Mouse (Mus musculus) gastrocnemius, postnatal 10 days (tissue): ENCODE measurements at regions not wholly inside any gene's neighbourhood (a gene's known extent, or its start where the extent isn't known, plus 50 kb on each side); places are given as distances from the start of the nearest gene placed in this dataset.

Experiments used
- DNase-seq: peaks from one replicate; pipeline ENCODE4 v3.0.0; 2021; ENCODE audit warnings: mixed read lengths

DNA sequence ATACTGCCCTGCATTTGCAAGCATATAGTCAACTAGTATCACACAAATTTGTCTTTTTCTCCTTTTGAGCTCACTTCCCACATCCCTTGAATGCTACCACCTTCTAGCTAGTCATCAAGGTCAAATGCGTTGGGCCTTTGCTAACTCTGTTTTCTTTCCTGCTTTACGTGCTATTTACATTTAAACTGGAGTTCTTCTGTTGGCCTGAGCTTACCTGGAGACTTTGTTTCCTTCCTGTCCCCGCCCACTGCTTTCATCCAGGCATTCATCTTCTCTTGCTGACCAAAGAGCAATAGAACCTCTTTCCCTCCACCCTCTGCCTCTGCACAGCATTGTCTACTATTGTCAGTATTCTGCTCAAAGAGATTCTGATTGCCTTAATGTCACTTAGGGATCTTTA is 237.0 kb downstream of the Papss1 start:
- no peak for DNase-seq

DNA sequence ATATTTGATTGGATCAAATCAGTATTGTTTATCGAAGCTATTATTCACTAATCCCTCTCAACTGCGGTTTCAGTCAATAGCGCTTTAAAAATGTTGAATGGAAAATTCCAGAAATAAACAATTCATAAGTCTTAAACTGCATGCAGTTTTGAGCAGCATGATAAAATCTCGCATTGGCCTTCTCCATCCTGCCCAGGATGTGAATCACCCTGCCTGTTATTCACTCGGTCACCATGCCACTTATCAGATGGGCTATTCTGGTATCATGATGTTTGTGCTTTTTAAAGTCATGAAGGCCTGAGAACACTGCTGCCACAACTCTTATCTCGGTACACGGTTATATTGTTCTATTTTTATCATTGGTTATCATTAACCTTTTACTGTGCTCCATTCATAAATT is 238.3 kb downstream of the Papss1 start:
- DNase-seq = no peak

DNA sequence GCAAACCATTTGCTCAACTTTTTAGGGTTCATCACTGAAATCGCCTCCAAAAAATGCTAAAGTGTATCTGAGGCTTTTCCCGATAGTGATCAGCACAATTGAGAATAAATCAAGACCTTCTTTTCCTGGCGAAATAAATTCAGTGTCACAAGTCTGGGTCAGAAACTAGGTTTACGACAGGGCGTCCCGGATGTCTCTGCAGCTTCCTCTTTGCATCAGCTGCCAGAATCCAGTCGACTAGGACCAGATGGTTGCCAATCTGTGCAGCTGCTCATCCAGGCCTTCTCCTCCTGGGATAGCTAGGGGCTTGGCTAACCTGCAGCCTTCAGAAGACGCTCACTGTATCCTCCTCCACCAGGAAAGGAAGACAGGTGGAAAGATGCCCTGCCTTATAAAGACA is 243.6 kb downstream of the Papss1 start:
- DNase-seq = no peak

DNA sequence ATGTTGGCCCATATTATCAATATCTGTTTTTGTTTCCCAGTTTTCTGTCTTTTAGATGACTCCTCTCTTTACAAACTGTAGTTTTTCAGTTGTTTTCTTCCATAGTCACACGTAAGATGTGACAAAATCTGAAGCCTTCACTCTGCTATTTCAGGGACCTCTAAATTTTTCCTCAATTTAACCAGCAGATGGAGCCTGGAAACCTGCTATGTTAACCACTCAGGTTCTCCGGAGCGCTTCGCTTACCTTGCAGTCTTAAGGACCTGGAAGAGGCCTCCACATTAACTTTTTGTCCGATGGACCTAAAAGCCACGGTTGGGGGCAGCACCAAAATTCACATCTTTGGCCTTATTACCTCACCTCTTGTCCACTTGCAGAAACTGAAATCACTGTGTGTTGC is 248.4 kb downstream of the Papss1 start:
- DNase-seq = no peak

DNA sequence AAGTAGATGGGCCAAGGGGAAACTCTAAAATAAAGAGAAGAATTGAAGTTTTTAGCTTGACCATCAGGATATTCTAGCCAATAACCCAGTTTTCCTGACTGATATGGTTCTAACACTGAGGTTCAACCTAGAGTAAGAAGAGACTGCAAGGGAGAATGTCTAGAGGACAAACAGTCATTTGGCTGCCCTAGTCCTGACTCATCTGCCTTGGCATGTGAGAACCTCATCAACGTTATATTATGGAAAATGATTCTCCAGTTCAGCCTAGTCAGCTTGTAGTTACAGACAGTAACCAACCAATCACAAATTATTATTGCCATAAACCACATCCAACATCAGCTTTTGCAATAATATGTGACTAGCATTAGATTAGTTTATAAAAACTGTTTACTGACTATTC is 254.2 kb downstream of the Papss1 start:
- no peak for DNase-seq

DNA sequence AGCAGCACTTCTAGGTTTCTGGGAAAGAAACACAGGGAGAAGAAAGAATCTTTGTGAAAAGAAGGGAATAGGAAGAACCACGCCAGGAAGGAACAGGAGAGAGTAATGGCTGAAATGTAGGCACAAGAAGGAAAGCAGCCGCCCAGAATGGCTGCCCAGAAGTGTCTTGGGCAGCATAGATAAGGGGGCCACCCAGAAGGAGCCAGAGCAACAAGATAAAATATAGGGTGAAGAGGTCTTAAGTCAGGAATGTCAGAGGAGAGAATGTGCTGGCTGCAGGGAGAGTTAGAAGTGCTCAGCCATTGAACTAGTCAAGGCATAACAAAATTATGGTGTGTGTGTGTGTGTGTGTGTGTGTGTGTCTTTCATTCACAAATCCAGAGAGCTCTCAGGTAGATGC is 227.7 kb upstream of the Dkk2 start:
- no peak for DNase-seq

DNA sequence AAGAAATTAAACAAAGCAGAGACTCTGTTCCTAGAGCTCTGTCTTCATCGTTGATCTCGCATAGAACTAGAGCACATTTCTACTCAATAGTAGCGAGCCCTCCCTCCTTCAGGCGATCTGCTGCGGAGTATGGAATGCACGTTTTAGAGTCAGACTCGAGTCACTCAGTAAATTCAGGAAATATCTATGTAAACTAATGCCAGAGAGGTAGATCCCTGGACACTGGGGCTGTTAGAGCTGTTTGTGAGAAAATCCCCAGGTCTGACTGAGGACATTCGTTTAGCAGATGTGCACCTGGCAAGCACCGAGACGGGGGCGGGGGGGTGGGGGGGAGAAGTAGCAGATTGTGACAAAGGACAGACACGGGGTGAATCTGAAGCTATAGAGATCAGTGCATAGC is 226.0 kb upstream of the Dkk2 start:
- no peak for DNase-seq

DNA sequence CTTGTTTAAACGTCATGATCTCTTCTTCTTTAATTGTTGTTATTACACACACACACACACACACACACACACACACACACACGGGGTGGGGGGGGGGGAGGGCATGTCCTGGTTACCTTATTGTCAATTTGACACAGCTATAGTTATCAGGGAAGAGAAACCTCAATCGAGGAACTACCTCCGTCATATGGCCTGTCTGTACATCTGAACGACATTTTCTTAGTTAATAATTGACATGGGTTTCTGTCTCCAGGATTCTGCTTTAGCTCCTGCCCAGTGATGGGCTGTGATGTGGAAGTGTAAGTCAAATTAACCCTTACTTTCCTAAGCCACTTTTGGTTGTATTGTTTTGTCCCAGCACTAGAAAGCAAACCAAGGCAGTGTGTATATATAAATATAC is 220.0 kb upstream of the Dkk2 start:
- DNase-seq = no peak

DNA sequence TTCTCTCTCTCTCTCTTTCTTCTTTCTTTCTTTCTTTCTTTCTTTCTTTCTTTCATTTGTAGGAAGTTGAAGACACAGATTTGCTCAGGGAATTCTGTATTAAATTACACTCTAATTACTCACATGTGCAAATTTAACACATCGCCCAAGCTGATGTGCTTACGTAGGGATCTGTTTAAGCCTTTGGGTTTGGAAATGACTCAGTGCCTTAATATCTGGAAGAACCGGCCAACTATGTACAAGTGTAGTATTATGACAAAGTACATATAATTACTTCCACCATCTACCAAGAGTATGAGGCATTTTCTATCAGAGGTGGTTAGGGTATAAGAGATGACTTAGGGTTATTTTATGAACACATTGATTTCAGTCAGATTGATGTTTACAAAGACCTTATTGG is 217.8 kb upstream of the Dkk2 start:
- DNase-seq = no peak

DNA sequence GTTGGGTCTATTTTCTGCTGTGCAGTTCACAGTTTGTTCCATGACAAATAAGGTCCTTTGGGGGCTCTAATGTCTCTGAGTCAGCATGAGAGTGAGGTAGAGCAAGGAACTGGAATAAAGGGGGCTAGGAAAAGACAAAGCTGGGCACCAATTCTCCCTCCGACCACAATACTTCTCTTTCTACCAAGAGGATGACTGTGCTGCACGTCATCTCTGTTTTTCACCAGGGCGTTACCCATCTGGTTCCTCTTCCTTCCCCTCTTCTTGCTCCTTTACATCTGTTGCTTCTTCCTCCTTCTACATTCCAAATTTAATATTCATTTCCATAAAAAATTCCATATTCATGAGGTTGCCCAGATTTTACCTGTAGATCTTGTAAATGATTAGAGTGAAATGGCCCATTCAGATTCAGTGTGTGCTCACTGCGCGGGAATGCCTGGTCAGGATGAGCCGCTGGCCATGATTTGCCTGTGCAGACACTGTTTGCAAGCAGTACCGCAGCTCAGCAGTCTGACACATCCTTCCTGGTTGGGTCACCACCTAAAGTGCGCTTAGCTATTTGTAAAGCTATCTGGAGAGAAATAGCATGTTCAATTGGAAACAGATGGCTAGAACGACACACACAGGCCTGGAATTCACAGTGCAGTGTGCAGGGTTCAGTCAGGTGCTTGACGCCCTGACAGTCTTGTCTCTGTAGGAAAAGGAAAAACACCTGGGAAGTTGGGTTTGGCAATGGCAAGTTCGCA is 216.7 kb upstream of the Dkk2 start:
- DNase-seq = no peak

DNA sequence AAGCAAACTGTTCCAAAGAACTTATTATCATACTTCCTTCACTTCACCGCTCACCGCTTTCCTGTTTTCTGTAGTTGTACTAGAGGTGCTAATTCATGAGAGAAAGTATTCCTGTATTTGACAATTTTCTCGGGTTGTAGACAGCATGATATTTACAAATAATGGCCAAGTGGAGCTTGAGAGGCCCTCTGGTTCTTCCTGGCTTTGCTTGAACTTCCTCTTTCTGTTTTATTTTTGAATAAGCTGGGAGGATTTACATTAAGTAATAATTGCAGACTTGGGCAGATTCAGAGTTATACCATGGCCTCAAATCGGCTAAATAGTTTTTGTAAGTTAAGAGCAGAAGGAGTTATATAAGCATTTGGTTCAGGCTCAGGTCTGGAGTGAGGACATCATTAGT is 215.8 kb upstream of the Dkk2 start:
- no peak for DNase-seq

DNA sequence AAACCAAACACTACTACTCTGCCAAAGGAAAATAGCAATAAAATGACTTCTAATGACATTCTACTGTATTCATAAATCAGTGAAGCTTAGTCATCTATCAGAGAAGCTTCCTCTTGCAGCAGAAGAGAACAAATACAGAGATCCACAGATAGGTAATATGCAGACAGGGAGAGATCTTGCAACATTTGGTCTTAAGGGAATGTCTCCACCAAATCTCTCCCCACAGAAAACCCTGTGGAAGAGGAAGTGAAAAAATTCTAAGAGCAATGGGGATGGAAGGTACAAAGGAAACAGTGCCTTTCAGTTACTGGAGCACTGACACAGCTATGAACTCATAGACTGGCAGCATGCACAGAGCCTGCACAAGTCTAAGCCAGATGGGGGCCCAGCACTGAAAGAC is 202.4 kb upstream of the Dkk2 start:
- no peak for DNase-seq

DNA sequence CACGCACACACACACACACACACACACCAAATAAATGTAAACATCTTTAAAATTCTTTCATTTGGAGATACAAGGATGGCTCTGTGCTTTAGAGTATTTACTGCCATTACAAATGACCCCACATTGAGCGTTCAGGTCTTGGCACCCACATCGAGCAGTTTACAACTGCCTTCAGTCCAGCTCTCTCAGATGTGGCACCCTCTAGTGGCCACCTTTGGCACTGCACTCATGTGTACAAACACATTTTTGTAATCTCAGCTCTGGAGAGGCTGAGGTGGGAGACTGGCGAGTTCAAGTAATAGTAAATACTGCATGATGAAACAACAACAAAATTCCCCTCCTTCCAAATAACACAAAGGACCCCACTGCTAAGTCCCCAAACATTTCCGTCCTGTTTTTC is 198.6 kb upstream of the Dkk2 start:
- peak; percentile 46 for DNase-seq

DNA sequence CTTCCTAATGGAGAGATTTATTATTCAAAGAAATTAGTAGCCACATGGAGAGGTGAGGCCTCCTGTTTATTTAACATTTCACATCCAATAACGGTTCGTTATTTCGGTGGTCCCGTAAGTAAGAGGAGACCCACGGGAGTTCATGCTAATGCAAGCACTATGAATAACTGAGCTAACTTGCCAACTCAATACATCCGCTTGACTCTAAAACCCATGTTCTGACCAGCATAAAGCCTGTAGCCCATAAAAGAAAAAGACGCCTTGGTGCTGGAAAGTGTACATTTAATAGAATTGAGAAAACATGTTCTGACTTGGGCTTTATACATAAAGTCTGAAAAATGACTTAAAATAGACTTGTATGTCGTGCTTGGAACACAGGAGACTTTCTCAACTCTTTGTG is 198.1 kb upstream of the Dkk2 start:
- no peak for DNase-seq

DNA sequence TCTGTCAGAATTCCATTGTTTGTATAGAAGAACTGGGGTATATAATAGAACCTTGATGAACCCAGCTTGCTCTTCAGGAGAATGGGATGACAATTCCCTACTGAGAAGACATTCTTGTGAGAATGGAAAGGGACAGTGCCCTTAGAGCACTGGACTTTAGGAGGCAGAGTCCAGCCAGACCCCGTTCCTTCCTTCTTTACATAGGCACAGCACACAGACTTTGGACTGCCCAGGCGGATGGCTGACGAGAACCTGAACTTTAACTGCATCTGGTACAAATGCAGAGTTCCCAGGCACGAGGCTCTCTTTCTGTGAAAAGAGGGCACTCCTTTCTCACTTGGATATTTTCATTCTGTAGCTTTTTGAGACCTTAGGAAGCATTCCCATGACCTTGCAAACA is 197.4 kb upstream of the Dkk2 start:
- DNase-seq = no peak

DNA sequence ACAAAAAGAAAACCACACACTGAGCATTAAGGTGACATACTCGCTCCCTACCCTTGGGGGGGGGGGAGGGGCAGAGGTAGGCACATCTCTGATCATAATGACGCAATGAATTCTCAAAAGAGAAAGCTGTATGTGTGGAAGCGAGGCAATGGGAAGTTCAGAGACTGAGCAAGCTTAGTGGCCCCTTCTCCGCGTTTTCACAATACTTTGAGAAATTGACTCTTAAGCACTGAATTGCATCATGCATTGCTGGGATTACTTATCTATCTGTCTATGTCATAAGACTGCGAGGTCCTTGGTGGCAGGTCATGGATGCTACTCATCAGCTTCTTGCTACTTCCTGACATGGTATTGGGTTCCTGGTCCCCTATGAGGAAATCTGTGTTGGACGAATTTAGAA is 193.2 kb upstream of the Dkk2 start:
- no peak for DNase-seq

DNA sequence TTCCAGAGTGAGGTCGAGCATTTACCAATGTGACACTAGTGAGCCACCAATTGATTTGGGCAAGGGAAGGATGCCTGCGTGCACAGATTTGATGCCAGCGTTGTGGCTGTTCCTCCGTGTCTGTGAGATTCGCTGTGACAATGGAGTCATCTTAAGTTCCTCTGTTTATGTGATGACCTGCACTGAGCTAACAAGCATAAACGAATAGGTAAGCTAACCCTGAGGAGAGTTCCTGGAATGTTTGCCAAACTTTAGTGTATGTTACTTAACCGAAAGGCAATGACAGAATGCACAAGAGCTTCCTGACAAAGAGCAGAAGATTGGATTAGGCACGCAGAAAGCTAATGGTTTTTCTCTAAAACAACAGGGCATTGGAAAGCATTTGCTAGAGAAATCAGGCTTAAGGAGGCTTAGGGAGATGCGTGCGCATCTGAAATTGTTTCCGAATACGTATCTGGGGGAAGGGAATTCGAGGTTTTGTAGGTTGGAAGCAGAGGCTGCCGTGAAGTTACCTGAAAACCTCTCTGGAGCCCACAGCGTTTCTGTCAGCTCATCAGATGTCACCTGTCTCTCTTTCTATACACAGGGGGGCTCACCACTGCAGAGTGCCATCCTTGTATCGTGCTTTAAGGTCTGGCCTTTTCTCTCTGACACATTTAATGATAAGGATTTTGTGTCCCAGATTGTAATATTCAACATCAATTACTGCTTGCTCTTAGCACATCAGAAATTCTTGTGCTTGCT is 191.9 kb upstream of the Dkk2 start:
- DNase-seq = no peak

DNA sequence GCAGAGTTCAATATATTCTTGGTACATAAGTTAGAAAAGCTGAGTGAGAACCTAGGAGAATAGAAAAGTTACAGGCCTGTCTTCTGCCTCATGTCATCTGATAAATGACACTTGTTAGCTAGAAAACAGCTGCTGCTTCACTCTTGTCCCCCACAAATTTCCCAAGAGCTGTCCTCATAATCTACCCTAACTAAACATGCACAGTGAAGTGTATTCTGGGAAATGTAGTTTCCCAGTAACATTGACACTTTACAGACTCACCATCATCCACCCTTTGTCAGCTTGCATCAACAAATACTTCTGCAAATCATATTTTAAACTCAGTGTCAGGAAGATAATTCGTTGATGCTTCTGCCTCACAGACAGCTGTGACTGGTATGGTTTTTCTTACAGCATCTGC is 190.0 kb upstream of the Dkk2 start:
- DNase-seq = no peak

DNA sequence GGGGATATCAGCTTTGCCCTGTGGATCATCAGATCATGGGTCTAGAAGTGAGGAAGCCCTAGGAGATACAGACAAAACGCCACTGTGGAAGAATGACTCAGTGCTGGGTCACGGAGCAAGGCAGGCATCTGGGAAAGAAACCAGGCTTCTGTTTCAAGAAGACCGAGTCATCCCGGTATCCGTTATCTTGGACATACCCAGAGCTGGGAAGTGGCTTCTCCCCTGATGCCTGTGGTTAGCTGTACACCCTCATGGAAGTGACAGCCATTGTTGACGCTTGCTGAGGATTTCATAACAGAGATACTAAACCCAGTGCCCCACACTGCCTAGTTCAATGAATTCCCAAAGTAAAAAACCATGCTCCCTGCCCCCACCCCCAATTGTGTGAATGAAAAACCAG is 171.6 kb upstream of the Dkk2 start:
- no peak for DNase-seq

DNA sequence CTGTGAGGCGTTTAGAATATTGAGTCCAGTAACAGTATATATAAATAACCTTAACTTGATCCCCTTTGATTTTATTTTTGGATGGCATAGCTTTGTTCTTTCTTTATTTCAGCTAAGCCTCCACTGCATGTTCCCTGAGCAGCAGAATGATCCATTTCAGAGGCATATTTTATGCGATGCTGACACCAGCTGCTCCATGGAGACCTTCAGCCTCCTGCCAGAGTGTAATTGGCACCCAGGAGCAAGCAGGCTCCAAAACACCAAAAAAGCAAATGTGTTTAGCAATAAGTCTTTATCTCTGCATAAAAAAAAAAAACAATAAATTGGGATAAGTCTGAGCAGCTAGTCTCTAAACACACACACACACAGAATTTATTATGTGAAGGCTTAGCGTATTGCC is 170.7 kb upstream of the Dkk2 start:
- DNase-seq = no peak

DNA sequence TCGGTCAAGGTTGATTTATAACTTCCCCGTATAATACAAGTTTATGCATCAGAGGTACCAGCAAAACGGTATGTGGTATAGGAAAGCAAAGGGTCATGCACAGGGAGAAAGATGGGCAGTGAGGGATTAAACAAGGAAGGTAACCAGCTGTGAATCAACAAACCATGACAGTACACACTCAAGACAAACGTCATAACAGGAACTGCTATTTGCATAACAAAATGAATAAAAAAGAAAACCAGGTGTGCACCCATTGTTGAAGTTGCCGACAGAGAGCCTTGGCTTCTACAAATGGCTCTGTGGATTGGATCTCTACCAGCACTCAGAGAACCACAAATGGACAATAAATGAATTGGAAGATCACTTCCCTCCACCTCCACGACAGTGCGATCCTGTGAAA is 170.1 kb upstream of the Dkk2 start:
- DNase-seq = no peak

DNA sequence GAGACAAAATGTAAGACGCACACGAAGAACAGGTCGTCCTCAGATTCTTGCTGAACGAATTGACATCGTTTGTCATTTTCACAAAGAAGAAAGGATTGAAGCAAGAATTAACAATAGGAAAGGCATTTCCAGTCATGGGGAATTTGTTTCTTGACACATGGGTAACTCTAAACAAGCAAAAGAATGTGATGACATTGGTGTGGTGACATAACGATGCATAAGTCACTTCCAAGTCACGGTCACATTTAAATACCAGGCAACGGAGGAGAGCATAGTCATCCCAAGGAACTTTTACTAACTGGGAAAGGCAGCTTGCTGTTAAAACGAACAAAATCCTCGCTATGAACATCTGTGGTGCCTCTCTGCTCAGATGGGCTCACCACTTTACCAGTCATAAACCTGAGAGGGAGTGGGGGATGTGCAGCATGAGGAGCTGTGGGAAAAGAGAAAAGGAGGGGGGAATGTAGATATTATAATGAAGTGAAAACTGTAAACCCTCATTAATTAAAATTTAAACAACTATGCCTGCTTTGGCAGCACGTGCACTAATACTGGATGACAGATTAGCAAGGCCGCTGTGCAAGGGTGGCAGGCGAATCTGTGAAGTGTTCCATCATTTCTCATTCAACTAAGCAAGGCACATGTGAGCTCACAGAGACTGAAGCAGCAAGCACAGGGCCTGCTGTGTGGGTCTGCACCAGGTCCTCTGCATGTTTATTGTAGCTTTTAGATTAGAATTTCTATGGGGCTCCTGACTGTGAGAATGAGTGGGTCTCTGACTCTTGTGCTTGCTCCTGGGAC is 167.2 kb upstream of the Dkk2 start:
- DNase-seq = no peak

DNA sequence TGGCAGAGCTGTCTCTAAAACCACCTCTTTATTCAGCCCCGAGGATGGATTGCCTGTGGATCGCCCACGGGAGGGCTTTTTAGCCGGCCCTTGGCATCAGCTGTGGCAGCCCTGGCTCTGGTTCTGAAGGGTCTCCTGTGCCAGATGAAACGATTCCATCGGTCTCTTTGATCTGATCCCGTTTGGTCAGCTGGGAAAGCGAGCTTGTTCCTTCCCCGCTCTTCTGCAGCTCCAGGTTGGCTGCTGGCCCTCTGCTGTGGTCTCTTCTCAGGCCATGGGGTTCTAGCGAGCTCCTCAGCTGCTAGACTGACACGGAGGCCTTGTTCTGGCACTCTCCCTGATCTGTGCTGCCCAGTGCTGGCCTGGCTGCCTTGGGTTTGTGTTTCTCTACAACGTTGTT is 165.6 kb upstream of the Dkk2 start:
- peak; percentile 54 for DNase-seq

DNA sequence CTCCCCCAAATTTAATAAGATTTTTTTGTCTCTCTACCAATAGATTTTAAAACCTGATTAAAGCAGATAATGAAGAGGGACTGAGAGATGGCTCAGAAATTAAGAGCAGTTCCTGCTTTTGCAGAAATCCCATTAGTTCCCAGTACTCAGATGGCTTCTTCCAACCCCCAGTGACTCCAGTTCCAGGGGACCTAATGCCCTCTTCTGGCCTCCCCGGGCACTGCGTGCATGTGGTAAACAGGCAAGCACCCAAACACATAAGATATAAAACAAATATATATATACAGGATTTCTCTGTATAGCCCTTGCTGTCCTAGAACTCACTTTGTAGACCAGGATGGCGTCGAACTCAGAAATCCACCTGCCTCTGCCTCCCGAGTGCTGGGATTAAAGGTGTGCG is 163.9 kb upstream of the Dkk2 start:
- peak; percentile 24 for DNase-seq
